Mouse (Mus musculus): ENCODE results near the gene Cdh18. TPM values are rescaled to one million over a fixed set of nuclear protein-coding genes. Genes with fewer than 3 reads are reported as not detected.
"Not testable (repeated sequence)": the region's sequence is repeated elsewhere in the genome, so short reads cannot be mapped to it uniquely, and the experiment has no call there.

The Cdh18 gene
- polyA plus RNA-seq, 1 experiment = not detected

- TF ChIP-seq POLR2A (IDR thresholded peaks at IDR 0.05; ENCODE audit: borderline replicate concordance, control insufficient read depth, low read depth, low read length) = no peak
- no peak for TF ChIP-seq CTCF (IDR thresholded peaks at IDR 0.05; ENCODE audit: control insufficient read depth, insufficient read depth, low read length)
- Histone ChIP-seq H3K4me3 (replicated peaks; ENCODE audit: control insufficient read depth, low read depth, low read length) (no peak overlapping the region), H3K27ac (ENCODE audit: control insufficient read depth, insufficient read depth, low read depth, low read length, poor library complexity) (no peak overlapping the region), H3K4me1 (ENCODE audit: control insufficient read depth, insufficient read depth, low read length) (no peaks in the 10 kb centered on the region)
- WGBS = 56% methylated on average over 1 of the region's 1 CpGs
Observed at GRCm38 (mm10) chr15:22726574-22726973, 177.8 kb downstream of the Cdh18 start.

GRCm38 (mm10) chr15:22733039-22733438, 184.2 kb downstream of the Cdh18 start:
- Histone ChIP-seq H3K4me1 (ENCODE audit: control insufficient read depth, insufficient read depth, low read length) (no peaks in the 10 kb centered on the region), H3K27ac (ENCODE audit: control insufficient read depth, insufficient read depth, low read depth, low read length, poor library complexity) (no peak overlapping the region), H3K4me3 (replicated peaks; ENCODE audit: control insufficient read depth, low read depth, low read length) (no peak overlapping the region)
- no peak for TF ChIP-seq POLR2A (IDR thresholded peaks at IDR 0.05; ENCODE audit: borderline replicate concordance, control insufficient read depth, low read depth, low read length)
- TF ChIP-seq CTCF (IDR thresholded peaks at IDR 0.05; ENCODE audit: control insufficient read depth, insufficient read depth, low read length) = no peak

GRCm38 (mm10) chr15:22736165-22736564, 187.3 kb downstream of the Cdh18 start:
- Histone ChIP-seq H3K4me3 (replicated peaks; ENCODE audit: control insufficient read depth, low read depth, low read length) (no peak overlapping the region), H3K27ac (ENCODE audit: control insufficient read depth, insufficient read depth, low read depth, low read length, poor library complexity) (no peak overlapping the region), H3K4me1 (ENCODE audit: control insufficient read depth, insufficient read depth, low read length) (no peaks in the 10 kb centered on the region)
- WGBS = 68% methylated on average over 3 of the region's 3 CpGs
- TF ChIP-seq CTCF (IDR thresholded peaks at IDR 0.05; ENCODE audit: control insufficient read depth, insufficient read depth, low read length) (no peak), POLR2A (IDR thresholded peaks at IDR 0.05; ENCODE audit: borderline replicate concordance, control insufficient read depth, low read depth, low read length) (no peak)

- H3K27ac ChIP-seq (ENCODE audit: control insufficient read depth, insufficient read depth, low read depth, low read length, poor library complexity); H3K4me3 ChIP-seq (replicated peaks; ENCODE audit: control insufficient read depth, low read depth, low read length); H3K4me1 ChIP-seq (ENCODE audit: control insufficient read depth, insufficient read depth, low read length): not testable (repeated sequence)
Observed at GRCm38 (mm10) chr15:22761257-22761656, 212.4 kb downstream of the Cdh18 start.

- WGBS = 59% methylated on average over 3 of the region's 3 CpGs
- not testable (repeated sequence) for H3K27ac ChIP-seq (ENCODE audit: control insufficient read depth, insufficient read depth, low read depth, low read length, poor library complexity); H3K4me1 ChIP-seq (ENCODE audit: control insufficient read depth, insufficient read depth, low read length); H3K4me3 ChIP-seq (replicated peaks; ENCODE audit: control insufficient read depth, low read depth, low read length)
Observed at GRCm38 (mm10) chr15:22766591-22766990, 217.8 kb downstream of the Cdh18 start.

- no peak for TF ChIP-seq POLR2A (IDR thresholded peaks at IDR 0.05; ENCODE audit: borderline replicate concordance, control insufficient read depth, low read depth, low read length)
- TF ChIP-seq CTCF (IDR thresholded peaks at IDR 0.05; ENCODE audit: control insufficient read depth, insufficient read depth, low read length) = no peak
Observed at GRCm38 (mm10) chr15:22776346-22776745, 227.5 kb downstream of the Cdh18 start.

GRCm38 (mm10) chr15:22789696-22790095, 240.9 kb downstream of the Cdh18 start:
- no peak overlapping the region for H3K4me3 ChIP-seq (replicated peaks; ENCODE audit: control insufficient read depth, low read depth, low read length)
- TF ChIP-seq POLR2A (IDR thresholded peaks at IDR 0.05; ENCODE audit: borderline replicate concordance, control insufficient read depth, low read depth, low read length) (no peak), CTCF (IDR thresholded peaks at IDR 0.05; ENCODE audit: control insufficient read depth, insufficient read depth, low read length) (no peak)
- 81% methylated on average over 6 of the region's 6 CpGs for WGBS

More at GRCm38 (mm10) chr15:22776346-22776745, 227.5 kb downstream of the Cdh18 start:
- no peak overlapping the region for H3K27ac ChIP-seq (ENCODE audit: control insufficient read depth, insufficient read depth, low read depth, low read length, poor library complexity)
- 82% methylated on average over 4 of the region's 4 CpGs for WGBS
- no peak overlapping the region for H3K4me3 ChIP-seq (replicated peaks; ENCODE audit: control insufficient read depth, low read depth, low read length)
- H3K4me1 ChIP-seq (ENCODE audit: control insufficient read depth, insufficient read depth, low read length) = no peaks in the 10 kb centered on the region

GRCm38 (mm10) chr15:22791791-22792190, 243.0 kb downstream of the Cdh18 start:
- no peak for TF ChIP-seq POLR2A (IDR thresholded peaks at IDR 0.05; ENCODE audit: borderline replicate concordance, control insufficient read depth, low read depth, low read length)
- TF ChIP-seq CTCF (IDR thresholded peaks at IDR 0.05; ENCODE audit: control insufficient read depth, insufficient read depth, low read length) = no peak
- 80% methylated on average over 3 of the region's 3 CpGs for WGBS
- Histone ChIP-seq H3K27ac (ENCODE audit: control insufficient read depth, insufficient read depth, low read depth, low read length, poor library complexity) (no peak overlapping the region), H3K4me1 (ENCODE audit: control insufficient read depth, insufficient read depth, low read length) (no peaks in the 10 kb centered on the region), H3K4me3 (replicated peaks; ENCODE audit: control insufficient read depth, low read depth, low read length) (no peak overlapping the region)

More at GRCm38 (mm10) chr15:22789696-22790095, 240.9 kb downstream of the Cdh18 start:
- H3K4me1 ChIP-seq (ENCODE audit: control insufficient read depth, insufficient read depth, low read length) = no peaks in the 10 kb centered on the region
- no peak overlapping the region for H3K27ac ChIP-seq (ENCODE audit: control insufficient read depth, insufficient read depth, low read depth, low read length, poor library complexity)

- Histone ChIP-seq H3K4me1 (ENCODE audit: control insufficient read depth, insufficient read depth, low read length) (no peaks in the 10 kb centered on the region), H3K27ac (ENCODE audit: control insufficient read depth, insufficient read depth, low read depth, low read length, poor library complexity) (no peak overlapping the region), H3K4me3 (replicated peaks; ENCODE audit: control insufficient read depth, low read depth, low read length) (no peak overlapping the region)
- TF ChIP-seq POLR2A (IDR thresholded peaks at IDR 0.05; ENCODE audit: borderline replicate concordance, control insufficient read depth, low read depth, low read length) = no peak
Observed at GRCm38 (mm10) chr15:22833127-22833526, 284.3 kb downstream of the Cdh18 start.
